Mouse (Mus musculus): ENCODE measurements around the gene Neu1. TPM values are rescaled to one million over a fixed set of nuclear protein-coding genes. Genes with fewer than 3 reads are reported as not detected.
"Not testable (repeated sequence)": the region's sequence is repeated elsewhere in the genome, so short reads cannot be mapped to it uniquely, and the experiment has no call there.

Neu1 gene
- polyA plus RNA-seq, 2 experiments, result 9.7 to 10.1 TPM

DNA sequence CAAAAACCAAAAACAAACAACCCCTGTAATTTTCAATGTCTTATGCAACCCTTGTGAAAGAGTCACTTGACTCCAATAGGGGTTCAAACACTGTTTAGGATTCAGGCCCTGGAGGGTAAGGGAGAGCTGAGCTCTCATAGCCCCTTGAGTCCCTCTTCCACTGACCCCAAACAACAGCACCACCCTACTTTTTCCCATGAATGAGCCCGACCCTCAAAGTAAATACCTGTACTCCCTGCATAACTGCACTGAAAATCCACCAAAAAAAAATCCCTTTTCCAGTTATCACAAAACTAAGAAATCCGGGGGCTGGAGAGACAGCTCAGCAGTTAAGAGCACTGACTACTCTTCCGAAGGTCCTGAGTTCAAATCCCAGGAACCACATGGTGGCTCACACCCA lies 24.8 kb downstream of the Neu1 start:
- ATAC-seq (ENCODE audit: insufficient read depth) (no peak), DNase-seq (ENCODE audit: low read depth in 3 of 3, low spot score in 3 of 3) (peak in 1 of 3 experiments; percentile 52)
- Histone ChIP-seq H3K4me3 (ENCODE audit: insufficient read depth in 1 of 2, low read depth in 2 of 2, low read length in 2 of 2) (no peak overlapping the region), H3K27me3 (ENCODE audit: control insufficient read depth, insufficient read depth, low read length) (peaks cover 5% of the 10 kb centered on the region), H3K36me3 (replicated peaks; ENCODE audit: control insufficient read depth, insufficient read depth, low read depth) (peaks cover 6% of the 10 kb centered on the region), H3K4me2 (ENCODE audit: low read depth) (no peak overlapping the region), H3K9me3 (ENCODE audit: control insufficient read depth, low read length) (no peaks in the 10 kb centered on the region), H3K27ac (no peak overlapping the region), H3K4me1 (replicated peaks; ENCODE audit: control insufficient read depth in 2 of 2, insufficient read depth in 2 of 2, low read length in 1 of 2) (peaks cover 9 to 12% of the 10 kb centered on the region in 2 experiments), H3K9ac (replicated peaks) (no peak overlapping the region)
- WGBS (ENCODE audit: insufficient replicate concordance), result 58% methylated on average over 3 of the region's 3 CpGs
- TF ChIP-seq CTCF (IDR thresholded peaks at IDR 0.05; ENCODE audit: low read depth) (no peak), EP300 (IDR thresholded peaks at IDR 0.05; ENCODE audit: low read depth) (no peak)

DNA sequence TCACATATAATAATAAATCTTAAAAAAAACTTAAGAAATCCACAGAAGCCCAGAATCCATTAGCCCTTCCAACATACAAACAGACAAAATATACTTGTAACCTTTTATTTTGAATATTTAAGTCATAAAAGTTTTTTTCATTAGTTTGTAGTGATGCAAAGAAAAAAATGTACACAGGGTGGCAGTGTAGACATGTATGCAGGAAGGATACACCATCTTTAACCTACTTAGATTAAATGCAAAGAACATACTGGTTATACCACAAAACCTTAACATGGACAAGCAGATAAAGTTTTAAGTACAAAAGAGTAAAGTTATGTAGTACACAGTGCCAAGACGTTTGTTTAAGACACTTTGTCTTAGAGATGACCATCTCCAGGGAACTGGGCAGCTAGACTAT lies 25.3 kb downstream of the Neu1 start:
- Histone ChIP-seq H3K4me1 (replicated peaks; ENCODE audit: control insufficient read depth in 2 of 2, insufficient read depth in 2 of 2, low read length in 1 of 2) (peaks cover 9 to 10% of the 10 kb centered on the region in 2 experiments), H3K27me3 (ENCODE audit: control insufficient read depth, insufficient read depth, low read length) (peaks cover 8% of the 10 kb centered on the region), H3K4me3 (ENCODE audit: insufficient read depth in 1 of 2, low read depth in 2 of 2, low read length in 2 of 2) (no peak overlapping the region), H3K36me3 (replicated peaks; ENCODE audit: control insufficient read depth, insufficient read depth, low read depth) (peaks cover 3% of the 10 kb centered on the region; the same call in 1 of the 2 replicates), H3K4me2 (ENCODE audit: low read depth) (no peak overlapping the region), H3K9ac (replicated peaks) (no peak overlapping the region), H3K27ac (no peak overlapping the region), H3K9me3 (ENCODE audit: control insufficient read depth, low read length) (no peaks in the 10 kb centered on the region)
- ATAC-seq (ENCODE audit: insufficient read depth) (no peak), DNase-seq (ENCODE audit: low read depth in 3 of 3, low spot score in 3 of 3) (no peak)
- peak; percentile 34; the same call in 1 of the 2 replicates for TF ChIP-seq CTCF (IDR thresholded peaks at IDR 0.05; ENCODE audit: low read depth)
- TF ChIP-seq EP300 (IDR thresholded peaks at IDR 0.05; ENCODE audit: low read depth), result no peak
- 14% methylated on average over 1 of the region's 1 CpGs for WGBS (ENCODE audit: insufficient replicate concordance)

DNA sequence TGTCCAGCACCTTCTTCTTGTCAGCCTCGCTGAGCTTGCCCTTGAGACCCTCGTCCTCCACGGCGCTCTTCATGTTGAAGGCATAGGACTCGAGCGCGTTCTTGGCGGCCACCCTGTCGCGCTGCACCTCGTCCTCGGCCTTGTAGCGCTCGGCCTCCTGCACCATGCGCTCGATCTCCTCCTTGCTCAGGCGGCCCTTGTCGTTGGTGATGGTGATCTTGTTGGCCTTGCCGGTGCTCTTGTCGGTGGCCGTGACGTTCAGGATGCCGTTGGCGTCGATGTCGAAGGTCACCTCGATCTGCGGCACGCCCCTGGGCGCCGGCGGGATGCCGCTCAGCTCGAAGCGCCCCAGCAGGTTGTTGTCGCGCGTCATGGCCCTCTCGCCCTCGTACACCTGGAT lies 26.2 kb downstream of the Neu1 start:
- H3K9ac ChIP-seq (replicated peaks); ATAC-seq (ENCODE audit: insufficient read depth); DNase-seq (ENCODE audit: low read depth in 3 of 3, low spot score in 3 of 3); H3K9me3 ChIP-seq (ENCODE audit: control insufficient read depth, low read length); H3K27ac ChIP-seq; H3K4me2 ChIP-seq (ENCODE audit: low read depth); H3K36me3 ChIP-seq (replicated peaks; ENCODE audit: control insufficient read depth, insufficient read depth, low read depth); H3K27me3 ChIP-seq (ENCODE audit: control insufficient read depth, insufficient read depth, low read length); H3K4me3 ChIP-seq (ENCODE audit: insufficient read depth in 1 of 2, low read depth in 2 of 2, low read length in 2 of 2): not testable (repeated sequence)
- 32% methylated on average over 20 of the region's 40 CpGs for WGBS (ENCODE audit: insufficient replicate concordance)
- peaks cover 9 to 10% of the 10 kb centered on the region in 2 experiments for H3K4me1 ChIP-seq (replicated peaks; ENCODE audit: control insufficient read depth in 2 of 2, insufficient read depth in 2 of 2, low read length in 1 of 2)

DNA sequence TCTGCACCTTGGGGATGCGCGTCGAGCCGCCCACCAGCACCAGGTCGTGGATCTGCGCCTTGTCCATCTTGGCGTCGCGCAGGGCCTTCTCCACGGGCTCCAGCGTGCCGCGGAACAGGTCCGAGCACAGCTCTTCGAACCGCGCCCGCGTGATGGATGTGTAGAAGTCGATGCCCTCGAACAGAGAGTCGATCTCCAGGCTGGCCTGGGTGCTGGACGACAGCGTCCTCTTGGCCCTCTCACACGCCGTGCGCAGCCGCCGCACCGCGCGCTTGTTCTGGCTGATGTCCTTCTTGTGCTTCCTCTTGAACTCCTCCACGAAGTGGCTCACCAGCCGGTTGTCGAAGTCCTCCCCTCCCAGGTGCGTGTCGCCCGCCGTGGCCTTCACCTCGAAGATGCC lies 26.9 kb downstream of the Neu1 start:
- not testable (repeated sequence) for ATAC-seq (ENCODE audit: insufficient read depth); H3K4me2 ChIP-seq (ENCODE audit: low read depth); H3K9me3 ChIP-seq (ENCODE audit: control insufficient read depth, low read length); DNase-seq (ENCODE audit: low read depth in 3 of 3, low spot score in 3 of 3); H3K27ac ChIP-seq; H3K4me3 ChIP-seq (ENCODE audit: insufficient read depth in 1 of 2, low read depth in 2 of 2, low read length in 2 of 2); H3K9ac ChIP-seq (replicated peaks); H3K36me3 ChIP-seq (replicated peaks; ENCODE audit: control insufficient read depth, insufficient read depth, low read depth)
- whole genome bisulfite sequencing (ENCODE audit: insufficient replicate concordance), result 21% methylated on average over 20 of the region's 40 CpGs
- H3K4me1 ChIP-seq (replicated peaks; ENCODE audit: control insufficient read depth in 2 of 2, insufficient read depth in 2 of 2, low read length in 1 of 2), result peaks cover 9 to 10% of the 10 kb centered on the region in 2 experiments
- H3K27me3 ChIP-seq (ENCODE audit: control insufficient read depth, insufficient read depth, low read length), result peaks cover 13% of the 10 kb centered on the region

DNA sequence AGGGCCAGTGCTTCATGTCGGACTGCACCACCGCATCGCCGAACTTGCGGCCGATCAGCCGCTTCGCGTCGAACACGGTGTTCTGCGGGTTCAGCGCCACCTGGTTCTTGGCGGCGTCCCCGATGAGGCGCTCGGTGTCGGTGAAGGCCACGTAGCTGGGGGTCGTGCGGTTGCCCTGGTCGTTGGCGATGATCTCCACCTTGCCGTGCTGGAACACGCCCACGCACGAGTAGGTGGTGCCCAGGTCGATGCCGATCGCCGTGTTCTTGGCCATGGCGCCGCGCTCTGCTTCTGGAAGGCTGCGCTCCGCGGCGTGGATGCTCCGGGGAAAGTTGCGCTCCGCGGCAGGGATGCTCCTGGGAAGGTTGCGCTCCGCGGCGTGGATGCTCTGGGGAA lies 27.7 kb downstream of the Neu1 start:
- DNase-seq (ENCODE audit: low read depth in 3 of 3, low spot score in 3 of 3); H3K9me3 ChIP-seq (ENCODE audit: control insufficient read depth, low read length); H3K9ac ChIP-seq (replicated peaks); H3K27ac ChIP-seq; H3K36me3 ChIP-seq (replicated peaks; ENCODE audit: control insufficient read depth, insufficient read depth, low read depth): not testable (repeated sequence)
- Histone ChIP-seq H3K4me3 (ENCODE audit: insufficient read depth in 1 of 2, low read depth in 2 of 2, low read length in 2 of 2) (peak overlapping the region; percentile 26 to 51), H3K4me1 (replicated peaks; ENCODE audit: control insufficient read depth in 2 of 2, insufficient read depth in 2 of 2, low read length in 1 of 2) (peaks cover 9 to 10% of the 10 kb centered on the region in 2 experiments), H3K4me2 (ENCODE audit: low read depth) (peak overlapping the region; percentile 82), H3K27me3 (ENCODE audit: control insufficient read depth, insufficient read depth, low read length) (peaks cover 17% of the 10 kb centered on the region)
- peak; percentile 17 for ATAC-seq (ENCODE audit: insufficient read depth)
- WGBS (ENCODE audit: insufficient replicate concordance), result under 1% methylated on average over 19 of the region's 47 CpGs

DNA sequence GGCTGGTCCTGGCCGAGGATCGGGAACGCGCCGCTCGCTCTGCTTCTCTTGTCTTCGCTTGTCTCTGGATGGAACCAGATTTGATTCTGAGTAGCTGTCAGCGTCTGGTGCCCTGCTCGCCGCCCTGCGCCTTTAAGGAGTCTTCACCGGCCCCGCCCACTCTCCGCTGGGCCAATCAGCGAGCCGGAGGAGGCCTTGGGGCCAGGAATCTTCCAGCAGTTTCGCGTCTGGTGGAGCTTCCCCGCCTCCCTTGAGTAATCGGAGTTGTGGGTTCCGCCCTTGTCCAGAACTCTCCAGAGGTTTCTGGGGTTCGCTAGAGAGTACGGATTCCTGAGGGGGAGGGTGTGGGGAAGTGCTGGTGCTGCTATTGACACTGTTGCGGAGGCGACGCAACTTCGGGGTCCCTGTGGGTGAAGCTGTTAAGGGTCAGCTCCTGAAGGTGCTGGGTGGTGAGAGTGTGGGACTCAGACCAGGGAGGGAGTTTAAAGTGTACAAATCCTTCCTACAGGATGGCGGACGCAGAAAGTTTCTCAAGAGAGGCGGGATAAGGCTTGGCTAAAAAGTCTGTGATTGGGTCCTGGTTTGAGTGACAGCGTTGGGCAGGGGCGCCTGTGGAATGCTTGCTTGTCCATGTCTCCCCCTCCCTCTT lies 28.2 kb downstream of the Neu1 start, which contains the start of gene Hspa1b:
TSS of gene Hspa1b (minus strand) at position 109 of the 649 bp plus-strand sequence.
- peaks cover 9 to 10% of the 10 kb centered on the region in 2 experiments for H3K4me1 ChIP-seq (replicated peaks; ENCODE audit: control insufficient read depth in 2 of 2, insufficient read depth in 2 of 2, low read length in 1 of 2)
- H3K27me3 ChIP-seq (ENCODE audit: control insufficient read depth, insufficient read depth, low read length), result peaks cover 17% of the 10 kb centered on the region
- peak within 1 kb of the TSS; percentile 52 for H3K9ac ChIP-seq (replicated peaks)
- ATAC-seq (ENCODE audit: insufficient read depth) (peak; percentile 91), DNase-seq (ENCODE audit: low read depth in 3 of 3, low spot score in 3 of 3) (peak in 1 of 3 experiments; percentile 68)
- peak within 1 kb of the TSS; percentile 7 for H3K27ac ChIP-seq
- H3K4me3 ChIP-seq (ENCODE audit: insufficient read depth in 1 of 2, low read depth in 2 of 2, low read length in 2 of 2), result peak within 1 kb of the TSS; percentile 51 to 68
- WGBS (ENCODE audit: insufficient replicate concordance), result 0% methylated on average over 25 of the region's 32 CpGs
- H3K4me2 ChIP-seq (ENCODE audit: low read depth), result peak within 1 kb of the TSS; percentile 82
- H3K36me3 ChIP-seq (replicated peaks; ENCODE audit: control insufficient read depth, insufficient read depth, low read depth); H3K9me3 ChIP-seq (ENCODE audit: control insufficient read depth, low read length): not testable (repeated sequence)

Data from liver, embryonic 14.5 days (tissue).